Mouse (Mus musculus): ENCODE results near the gene Trib2.
A peak's percentile ranks its signal among the peaks of the same experiment; 100 is the strongest.

The Trib2 gene

DNA sequence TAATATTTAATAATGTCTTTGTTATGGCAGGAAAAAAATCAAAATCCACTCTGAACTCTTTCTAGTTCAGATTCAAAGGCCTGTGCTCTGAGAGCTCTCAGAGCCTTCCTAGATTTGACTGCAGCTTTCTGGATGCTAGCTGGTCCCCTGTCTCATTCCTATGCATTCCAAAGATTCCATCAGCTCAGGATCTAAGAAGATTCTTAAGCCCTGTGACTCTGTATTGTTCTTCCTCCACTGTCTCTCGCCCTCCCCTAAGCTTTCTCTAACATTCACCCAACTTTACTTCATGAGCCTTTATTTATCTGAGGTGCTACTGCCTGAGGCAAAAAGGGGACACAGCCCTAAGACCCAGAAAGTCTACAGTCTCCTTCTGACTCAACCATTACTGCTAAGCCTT lies 51.5 kb downstream of the Trib2 start:
- DNase-seq (ENCODE audit: low spot score in 2 of 2) = no peak

DNA sequence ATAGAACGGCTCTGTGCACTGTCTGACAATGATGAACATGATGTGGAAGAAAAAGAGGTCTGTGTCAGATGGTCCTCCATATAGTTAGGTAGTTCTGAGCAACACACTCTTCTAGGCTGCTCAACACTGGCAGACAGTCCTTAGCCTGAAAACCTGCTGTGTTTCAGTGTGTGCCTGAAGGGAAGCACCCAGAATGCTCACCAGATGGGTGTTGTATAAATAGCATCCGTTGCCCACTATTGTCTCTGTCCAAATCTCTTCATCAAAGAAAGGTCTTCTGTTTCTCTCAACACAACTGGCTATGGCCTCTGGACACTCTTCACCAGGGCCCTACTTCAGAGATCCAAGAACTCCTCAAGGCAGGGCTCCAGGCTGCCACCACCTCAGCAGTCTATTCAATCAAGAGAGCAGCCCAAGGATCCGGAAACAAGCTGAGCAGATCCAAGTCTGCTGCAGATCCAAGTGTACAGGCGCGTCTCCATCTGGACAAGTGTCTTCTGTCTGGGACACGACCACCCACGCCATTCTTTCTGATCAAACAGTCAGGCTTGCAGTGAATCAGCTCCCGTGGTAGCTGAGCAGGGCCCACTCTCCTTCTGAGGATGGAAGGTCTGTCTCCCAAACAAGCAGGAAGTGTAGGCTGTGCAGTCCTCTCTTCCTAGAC lies 55.1 kb downstream of the Trib2 start:
- peak; percentile 85 to 92 for DNase-seq (ENCODE audit: low spot score in 2 of 2)

DNA sequence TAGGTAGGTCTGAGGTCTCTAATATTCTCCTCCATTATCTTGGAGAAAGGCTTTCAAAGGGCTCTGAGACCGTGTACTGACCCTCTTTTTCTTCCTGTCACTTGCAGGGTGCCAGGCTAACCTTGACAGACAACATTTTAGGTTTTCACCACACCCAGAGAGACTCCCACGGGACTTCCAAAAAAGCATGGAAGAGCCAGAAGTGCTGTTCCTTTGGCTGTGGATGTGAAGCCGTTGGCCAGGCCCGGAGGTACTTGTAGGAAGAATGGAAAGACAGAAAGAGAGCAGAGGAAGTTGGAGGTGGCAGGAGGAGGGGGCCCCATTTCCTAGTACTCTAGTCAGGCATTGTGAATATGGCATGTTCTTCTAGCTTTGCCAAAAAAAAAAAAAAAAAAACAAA lies 56.0 kb downstream of the Trib2 start:
- no peak for DNase-seq (ENCODE audit: low spot score in 2 of 2)

DNA sequence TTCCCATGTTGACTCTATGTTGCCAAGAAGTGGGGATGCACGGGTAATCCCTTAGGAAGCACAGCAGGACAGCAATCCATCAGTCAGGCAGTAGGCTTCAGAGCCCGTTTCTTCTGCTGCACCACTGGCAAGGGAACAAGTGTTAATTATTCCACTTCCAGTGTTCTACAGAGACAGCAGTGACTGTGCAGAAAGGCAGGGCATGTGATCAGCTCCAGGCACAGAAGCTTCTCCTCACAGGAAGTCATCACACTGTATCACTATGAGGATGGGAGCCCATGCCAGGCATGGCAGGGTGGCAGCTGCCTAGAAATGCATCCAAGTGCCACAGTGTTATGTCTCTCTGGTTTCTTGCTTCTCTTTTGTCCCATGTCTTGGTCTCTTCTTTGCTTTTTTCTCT lies 57.9 kb downstream of the Trib2 start:
- DNase-seq (ENCODE audit: low spot score in 2 of 2) = peak; percentile 61 to 84

DNA sequence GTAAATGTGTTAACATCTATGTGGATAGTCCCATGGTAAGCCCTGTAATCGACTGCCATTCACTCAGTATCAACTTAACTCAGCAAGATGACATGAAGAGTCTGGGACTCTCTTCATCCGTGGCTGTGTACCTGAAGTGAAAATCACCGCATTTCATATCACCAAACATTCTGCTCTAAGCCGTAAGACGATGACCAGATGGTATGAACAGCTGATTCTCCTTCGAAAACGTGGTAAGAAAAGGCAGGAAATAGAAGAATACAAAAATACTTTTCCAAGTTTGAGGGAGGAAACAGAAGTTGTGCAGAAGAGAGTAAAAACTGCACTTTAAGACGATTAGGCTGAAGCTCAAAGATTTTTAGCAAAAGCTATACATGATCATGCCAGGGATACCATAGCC lies 59.4 kb downstream of the Trib2 start:
- DNase-seq (ENCODE audit: low spot score in 2 of 2) = peak in 1 of 2 experiments; percentile 60

DNA sequence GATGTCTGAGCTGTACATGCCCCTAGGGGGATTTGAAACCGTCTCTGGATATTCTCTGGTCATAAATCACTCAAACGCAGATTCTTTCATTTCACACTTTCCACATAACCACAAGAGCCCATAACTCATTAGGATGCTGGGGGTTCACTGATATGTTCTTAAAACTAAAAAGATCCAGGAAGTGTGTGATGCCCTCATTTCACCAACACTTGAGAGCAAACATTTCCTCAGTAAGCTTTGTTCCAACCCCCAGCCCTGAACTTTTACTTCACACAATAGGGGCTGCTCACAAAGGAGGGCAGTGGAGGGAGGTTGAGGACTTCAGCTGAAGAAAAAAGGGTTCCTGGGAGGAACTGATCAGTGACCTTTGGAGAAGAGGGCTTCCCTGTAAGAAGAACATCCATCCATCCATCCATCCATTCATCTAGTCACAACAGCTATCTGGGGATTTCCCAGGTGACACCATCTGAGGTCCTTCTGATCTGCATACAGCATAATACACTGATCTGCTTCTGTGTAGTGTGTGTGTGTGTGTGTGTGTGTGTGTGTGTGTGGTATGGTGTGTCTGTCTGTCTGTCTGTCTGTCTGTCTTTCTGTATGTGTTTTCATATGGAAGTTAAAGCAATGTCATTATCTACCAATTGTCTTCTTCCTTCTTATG lies 61.6 kb downstream of the Trib2 start:
- DNase-seq (ENCODE audit: low spot score in 2 of 2) = no peak

DNA sequence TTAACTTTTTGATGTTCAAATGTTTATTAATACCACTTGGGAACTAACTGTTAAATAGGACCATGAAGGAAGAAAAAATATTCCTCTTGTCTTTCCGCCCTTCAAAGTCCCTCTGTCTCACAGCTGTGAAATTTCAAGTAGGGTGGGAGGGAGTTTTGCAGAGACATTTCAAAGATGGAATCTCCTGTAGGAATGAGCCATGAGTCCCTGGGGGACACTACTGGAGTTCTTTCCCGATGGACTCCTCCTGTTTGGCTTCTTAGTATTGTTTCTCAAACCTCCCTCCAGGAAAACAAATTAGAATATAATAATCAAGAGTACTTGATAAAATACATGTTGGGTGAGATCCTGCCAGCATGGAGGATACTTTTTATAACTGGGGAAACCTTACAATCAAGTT lies 62.1 kb downstream of the Trib2 start:
- DNase-seq (ENCODE audit: low spot score in 2 of 2) = no peak

DNA sequence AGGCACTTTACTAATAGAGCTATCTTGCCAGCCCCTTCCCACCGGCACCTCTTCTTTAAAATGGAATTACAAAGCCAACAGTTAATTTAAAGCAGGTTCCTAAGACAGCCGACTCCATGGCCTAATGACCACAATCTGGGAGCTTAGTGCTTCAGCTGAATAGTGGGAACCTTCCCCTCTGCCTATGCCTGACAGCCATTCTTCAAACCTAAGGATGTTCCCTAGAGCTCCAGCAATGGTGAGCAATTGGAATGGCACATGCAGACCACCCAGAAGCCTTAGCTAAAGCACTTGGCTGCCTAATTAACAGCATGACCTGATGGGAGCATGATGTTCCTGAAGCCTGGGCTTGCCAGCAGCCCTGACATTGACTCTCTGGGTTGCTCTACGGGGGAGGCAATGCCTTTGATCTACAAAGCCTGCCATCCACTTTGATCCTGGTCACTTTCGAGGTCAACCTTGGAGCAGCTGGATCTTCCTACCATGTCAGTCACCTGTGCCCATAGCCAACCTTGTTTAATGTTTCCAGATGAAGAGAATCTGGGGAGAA lies 67.0 kb downstream of the Trib2 start:
- no peak for DNase-seq (ENCODE audit: low spot score in 2 of 2)

DNA sequence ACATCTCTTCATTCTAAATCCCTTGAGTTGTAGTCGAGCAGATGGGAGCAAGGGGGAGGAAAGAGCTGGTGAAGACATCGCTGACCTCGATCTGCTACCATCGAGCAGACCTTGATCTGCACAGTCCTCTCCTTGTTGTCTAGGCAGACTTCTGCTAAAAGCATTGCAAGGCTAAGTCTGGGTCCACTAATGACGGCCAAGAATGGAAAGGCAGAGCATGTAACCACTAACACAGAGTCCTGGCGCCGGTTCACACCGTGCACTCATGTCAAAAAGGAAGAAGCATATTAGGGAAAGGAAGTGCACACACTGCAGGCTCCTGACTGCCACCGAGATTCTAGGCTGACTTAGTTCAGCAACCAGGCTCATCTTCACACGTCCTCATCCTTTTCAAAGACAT lies 71.0 kb downstream of the Trib2 start:
- no peak for DNase-seq (ENCODE audit: low spot score in 2 of 2)

Data from frontal cortex, postnatal 36 days (tissue).